Mouse (Mus musculus) intestine, embryonic 15.5 days (tissue): ENCODE data around the gene Cfb. TPM values are rescaled to one million over a fixed set of nuclear protein-coding genes. Genes with fewer than 3 reads are reported as not detected.
A peak's percentile ranks its signal among the peaks of the same experiment; 100 is the strongest.
"Not testable (repeated sequence)": the region's sequence is repeated elsewhere in the genome, so short reads cannot be mapped to it uniquely, and the experiment has no call there.

Experiments
- ATAC-seq: fragments of 200-750 bp; cut with Nextera tagmentation; 2 replicates; pipeline ENCODE4 v1.8.0; 2017; ENCODE audit warnings: moderate TSS enrichment, moderate library complexity
- H3K27ac ChIP-seq: fragments of 300-500 bp; sonication (generic); 2 replicates; pipeline ENCODE4 v1.5.1; 2015; ENCODE audit warnings: mild to moderate bottlenecking, inconsistent platforms
- H3K27me3 ChIP-seq: fragments of 300-500 bp; sonication (generic); replicated peaks from 2 replicates; pipeline ENCODE4 v1.6.1; 2015; ENCODE audit warnings: inconsistent platforms
- H3K36me3 ChIP-seq: fragments of 300-500 bp; sonication (generic); 2 replicates; pipeline ENCODE4 v1.6.1; 2015; ENCODE audit warnings: inconsistent platforms
- H3K4me1 ChIP-seq: fragments of 300-500 bp; sonication (generic); replicated peaks from 2 replicates; pipeline ENCODE4 v1.6.1; 2015; ENCODE audit warnings: inconsistent platforms
- H3K4me2 ChIP-seq: fragments of 300-500 bp; sonication (generic); replicated peaks from 2 replicates; pipeline ENCODE4 v1.6.1; 2015; ENCODE audit warnings: mild to moderate bottlenecking, inconsistent platforms
- H3K4me3 ChIP-seq: fragments of 300-500 bp; sonication (generic); replicated peaks from 2 replicates; pipeline ENCODE4 v1.5.1; 2015; ENCODE audit warnings: inconsistent platforms
- H3K9ac ChIP-seq: fragments of 300-500 bp; sonication (generic); 2 replicates; pipeline ENCODE4 v1.6.1; 2015; ENCODE audit warnings: inconsistent platforms
- H3K9me3 ChIP-seq: fragments of 300-500 bp; sonication (generic); 2 replicates; pipeline ENCODE4 v1.6.1; 2016; ENCODE audit warnings: inconsistent platforms
- WGBS: fragments of 180-500 bp; shearing (Covaris S2); methylation state at CpG from one replicate; pipeline ENCODE4 v1.1.7; 2015; 5-methylcytosine and 5-hydroxymethylcytosine counted together
- polyA plus RNA-seq: library from polyadenylated mRNA; unstranded; fragments of >200 nt; fragmentation: Nextera tagmentation; extraction: Ambion mirVana; gene quantifications from 2 replicates; pipeline ENCODE4 v1.2.1, GENCODE M21; 2015

The Cfb gene
- 52.1 and 63.5 TPM in 2 replicates for polyA plus RNA-seq

DNA sequence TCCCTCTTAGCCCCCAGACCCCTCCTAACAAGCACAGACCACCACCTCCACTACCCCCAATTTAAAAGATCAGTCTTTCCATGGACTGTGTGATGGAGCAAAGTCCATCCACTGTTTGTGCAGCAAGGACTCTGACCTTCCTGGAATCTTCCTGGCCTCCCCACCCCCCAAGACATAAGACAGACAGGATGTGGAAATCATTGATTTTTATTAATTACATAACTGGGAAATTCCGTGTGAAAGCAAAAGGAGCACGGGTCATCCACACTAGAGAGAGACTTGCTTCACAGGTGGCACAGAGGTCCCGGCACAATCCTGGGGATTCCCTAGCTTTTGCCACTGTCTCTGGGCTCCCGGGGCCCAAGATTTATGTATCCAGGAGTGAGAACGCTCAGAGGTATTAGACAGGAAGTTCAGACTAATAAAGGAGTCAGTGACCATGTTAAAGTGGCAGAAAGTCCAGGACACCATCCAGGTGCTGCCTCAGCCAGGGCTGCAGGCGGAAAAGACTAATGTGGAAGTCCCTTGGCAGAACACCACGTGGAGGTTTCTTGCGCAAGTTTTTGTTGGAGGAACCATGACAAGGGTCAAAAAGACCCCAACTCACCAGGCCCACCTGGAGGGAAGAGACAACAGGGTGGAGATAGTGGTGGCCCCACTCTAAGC, at the start of gene Cfb:
Cfb (minus strand) TSS at position 103 of the 666 bp plus-strand sequence.
- peak within 1 kb of the TSS; percentile 24; the same call in 1 of the 2 replicates for H3K9ac ChIP-seq
- H3K27ac ChIP-seq = peak within 1 kb of the TSS; percentile 79
- H3K4me2 ChIP-seq = peak within 1 kb of the TSS; percentile 53
- no peaks in the 10 kb centered on the region for H3K9me3 ChIP-seq
- WGBS = 34% methylated on average over 8 of the region's 8 CpGs
- peak; percentile 80 for ATAC-seq
- H3K4me1 ChIP-seq = no peaks in the 10 kb centered on the region; the same call in 1 of the 2 replicates
- no peaks in the 10 kb centered on the region for H3K27me3 ChIP-seq
- no peaks in the 10 kb centered on the region for H3K36me3 ChIP-seq
- peak within 1 kb of the TSS; percentile 23 for H3K4me3 ChIP-seq

DNA sequence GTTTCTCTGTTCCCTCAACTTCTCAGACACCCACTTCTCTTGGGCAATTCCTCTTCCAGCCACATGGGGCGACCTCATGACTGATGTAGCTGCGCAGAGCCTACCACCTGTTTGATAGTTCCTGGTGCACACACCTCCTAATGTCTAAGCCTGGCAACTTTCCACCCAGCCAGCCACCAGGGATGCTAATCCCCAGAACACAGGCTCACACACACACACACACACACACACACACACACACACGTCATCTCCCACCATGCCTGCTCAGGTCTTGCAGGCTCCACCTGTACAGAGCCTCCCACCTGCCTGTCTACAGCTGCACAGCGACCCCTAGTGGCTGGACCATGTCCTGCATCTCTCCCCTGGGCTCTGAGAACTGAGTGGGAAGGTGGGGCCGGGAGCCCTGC, 49.6 kb upstream of the Cfb start:
- peaks cover 54% of the 10 kb centered on the region for H3K36me3 ChIP-seq
- no peaks in the 10 kb centered on the region for H3K9me3 ChIP-seq
- ATAC-seq = peak; percentile 55
- no peak overlapping the region for H3K4me3 ChIP-seq
- H3K27ac ChIP-seq = 0 out of 2 replicates have a peak overlapping the region, but pooled peaks have one; percentile 69
- no peak overlapping the region for H3K4me2 ChIP-seq
- H3K9ac ChIP-seq = no peak overlapping the region
- WGBS = 38% methylated on average over 5 of the region's 5 CpGs
- peaks cover 14% of the 10 kb centered on the region for H3K4me1 ChIP-seq
- no peaks in the 10 kb centered on the region for H3K27me3 ChIP-seq

DNA sequence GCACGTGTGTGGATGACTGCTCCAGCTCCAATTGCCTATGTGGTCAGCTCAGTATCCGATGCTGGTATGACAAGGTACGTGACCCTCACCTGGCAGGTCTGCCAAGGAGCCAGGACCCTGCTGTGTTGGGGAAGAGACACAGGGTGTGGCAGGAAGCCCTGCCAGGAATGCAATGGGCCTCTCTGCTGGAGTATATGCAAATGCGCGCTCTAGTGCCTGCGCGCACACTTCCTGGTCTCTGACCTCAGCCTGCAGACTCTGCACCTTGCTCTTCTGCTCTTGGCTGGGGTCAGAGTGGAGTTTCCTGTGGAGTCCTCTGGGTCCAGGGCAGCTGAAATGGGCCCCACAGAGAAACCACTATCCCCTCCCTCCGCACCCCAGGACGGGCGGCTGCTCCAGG, 48.7 kb upstream of the Cfb start:
- ATAC-seq = peak; percentile 68
- WGBS = 61% methylated on average over 10 of the region's 10 CpGs
- peaks cover 14% of the 10 kb centered on the region for H3K4me1 ChIP-seq
- peaks cover 64% of the 10 kb centered on the region for H3K36me3 ChIP-seq
- H3K4me2 ChIP-seq = no peak overlapping the region
- H3K27me3 ChIP-seq = no peaks in the 10 kb centered on the region
- H3K27ac ChIP-seq = peak overlapping the region; percentile 69
- no peak overlapping the region for H3K9ac ChIP-seq
- no peak overlapping the region for H3K4me3 ChIP-seq
- no peaks in the 10 kb centered on the region for H3K9me3 ChIP-seq

DNA sequence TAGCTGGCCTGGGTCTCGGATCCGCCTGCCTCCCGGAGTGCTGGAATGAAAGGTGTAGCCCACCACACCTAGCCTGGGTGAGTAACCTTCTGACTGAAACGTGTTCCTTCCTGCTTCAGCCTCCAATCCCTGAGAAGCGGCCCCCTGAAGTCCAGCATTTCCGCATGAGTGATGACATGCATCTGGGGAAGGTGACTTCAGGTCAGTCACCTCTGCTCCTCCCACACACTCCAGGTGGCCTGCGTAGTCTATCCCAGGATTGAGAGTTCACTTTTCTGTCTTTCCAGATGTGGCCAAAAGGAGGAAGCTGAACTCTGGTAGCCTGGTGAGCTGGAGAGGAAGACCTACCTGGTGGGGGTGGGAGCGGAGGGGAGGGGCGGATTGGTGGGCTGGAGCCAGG, 40.6 kb upstream of the Cfb start:
- H3K27me3 ChIP-seq = no peaks in the 10 kb centered on the region
- H3K4me3 ChIP-seq = no peak overlapping the region
- H3K4me2 ChIP-seq = no peak overlapping the region
- 0 out of 2 replicates have a peak, but pooled peaks cover 1% of the 10 kb centered on the region for H3K4me1 ChIP-seq
- H3K9ac ChIP-seq = no peak overlapping the region
- ATAC-seq = no peak
- H3K36me3 ChIP-seq = peaks cover 47% of the 10 kb centered on the region
- WGBS = 83% methylated on average over 9 of the region's 9 CpGs
- no peak overlapping the region for H3K27ac ChIP-seq
- no peaks in the 10 kb centered on the region for H3K9me3 ChIP-seq

DNA sequence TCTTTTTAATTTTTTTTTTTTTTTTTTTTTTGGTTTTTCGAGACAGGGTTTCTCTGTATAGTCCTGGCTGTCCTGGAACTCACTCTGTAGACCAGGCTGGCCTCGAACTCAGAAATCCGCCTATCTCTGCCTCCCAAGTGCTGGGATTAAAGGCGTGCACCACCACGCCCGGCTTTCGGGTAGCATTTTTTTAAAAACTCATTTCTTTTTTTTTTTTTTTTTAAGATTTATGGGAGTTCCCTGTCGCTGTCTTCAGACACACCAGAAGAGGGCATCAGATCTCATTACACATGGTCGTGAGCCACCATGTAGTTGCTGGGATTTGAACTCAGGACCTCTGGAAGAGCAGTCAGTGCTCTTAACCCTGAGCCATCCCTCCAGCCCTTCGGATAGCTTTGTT, 39.6 kb upstream of the Cfb start:
- ATAC-seq, H3K27me3 ChIP-seq, H3K9ac ChIP-seq, H3K4me3 ChIP-seq, H3K9me3 ChIP-seq, H3K27ac ChIP-seq, H3K4me2 ChIP-seq, H3K4me1 ChIP-seq: not testable (repeated sequence)
- 89% methylated on average over 9 of the region's 10 CpGs for WGBS
- peaks cover 38% of the 10 kb centered on the region for H3K36me3 ChIP-seq

DNA sequence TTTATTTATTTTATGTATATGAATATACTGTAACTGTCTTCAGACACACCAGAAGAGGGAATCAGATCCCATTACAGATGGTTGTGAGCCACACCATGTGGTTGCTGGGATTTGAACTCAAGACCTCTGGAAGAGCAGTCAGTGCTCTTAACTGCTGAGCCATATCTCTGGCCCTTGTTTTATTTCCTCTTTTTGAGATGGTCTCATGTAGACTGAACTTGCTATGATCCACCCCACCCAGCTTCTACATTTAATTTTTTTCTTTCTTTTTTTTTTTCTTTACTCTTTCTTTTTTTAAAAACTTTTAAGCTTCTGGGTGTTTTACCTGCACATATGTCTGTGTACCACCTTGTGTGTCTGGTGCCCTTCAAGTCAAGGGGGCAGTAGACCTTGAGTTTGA, 38.5 kb upstream of the Cfb start:
- not testable (repeated sequence) for H3K9ac ChIP-seq, H3K9me3 ChIP-seq, H3K27me3 ChIP-seq, ATAC-seq, H3K4me3 ChIP-seq, H3K27ac ChIP-seq
- H3K36me3 ChIP-seq = peaks cover 34% of the 10 kb centered on the region
- H3K4me2 ChIP-seq = peak overlapping the region; percentile 76; the same call in 1 of the 2 replicates
- peaks cover 15% of the 10 kb centered on the region for H3K4me1 ChIP-seq

DNA sequence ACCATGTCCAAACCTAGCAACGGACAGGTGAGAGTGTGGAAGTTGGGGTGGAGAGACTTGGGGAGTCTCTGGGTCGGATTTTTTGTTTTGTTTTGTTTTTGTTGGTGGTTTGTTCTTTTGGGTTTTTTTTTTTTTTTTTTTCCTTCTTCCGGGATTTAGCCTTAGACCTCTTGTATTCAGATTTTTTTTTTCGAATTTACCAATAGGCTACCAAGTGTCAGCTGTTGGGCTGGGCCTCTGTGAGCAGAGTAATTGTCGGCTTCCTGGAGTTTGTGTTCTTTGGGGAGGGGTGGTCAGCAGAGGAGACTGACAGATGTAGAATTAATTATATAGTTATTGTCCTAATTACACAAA, 37.5 kb upstream of the Cfb start:
- no peak for ATAC-seq
- Histone ChIP-seq H3K4me3 (peak overlapping the region; percentile 97), H3K36me3 (peaks cover 26% of the 10 kb centered on the region), H3K27me3 (no peaks in the 10 kb centered on the region), H3K4me1 (peaks cover 21% of the 10 kb centered on the region), H3K9ac (peak overlapping the region; percentile 94), H3K4me2 (peak overlapping the region; percentile 76), H3K9me3 (no peaks in the 10 kb centered on the region), H3K27ac (peak overlapping the region; percentile 96)
- 2% methylated on average over 5 of the region's 5 CpGs for WGBS

DNA sequence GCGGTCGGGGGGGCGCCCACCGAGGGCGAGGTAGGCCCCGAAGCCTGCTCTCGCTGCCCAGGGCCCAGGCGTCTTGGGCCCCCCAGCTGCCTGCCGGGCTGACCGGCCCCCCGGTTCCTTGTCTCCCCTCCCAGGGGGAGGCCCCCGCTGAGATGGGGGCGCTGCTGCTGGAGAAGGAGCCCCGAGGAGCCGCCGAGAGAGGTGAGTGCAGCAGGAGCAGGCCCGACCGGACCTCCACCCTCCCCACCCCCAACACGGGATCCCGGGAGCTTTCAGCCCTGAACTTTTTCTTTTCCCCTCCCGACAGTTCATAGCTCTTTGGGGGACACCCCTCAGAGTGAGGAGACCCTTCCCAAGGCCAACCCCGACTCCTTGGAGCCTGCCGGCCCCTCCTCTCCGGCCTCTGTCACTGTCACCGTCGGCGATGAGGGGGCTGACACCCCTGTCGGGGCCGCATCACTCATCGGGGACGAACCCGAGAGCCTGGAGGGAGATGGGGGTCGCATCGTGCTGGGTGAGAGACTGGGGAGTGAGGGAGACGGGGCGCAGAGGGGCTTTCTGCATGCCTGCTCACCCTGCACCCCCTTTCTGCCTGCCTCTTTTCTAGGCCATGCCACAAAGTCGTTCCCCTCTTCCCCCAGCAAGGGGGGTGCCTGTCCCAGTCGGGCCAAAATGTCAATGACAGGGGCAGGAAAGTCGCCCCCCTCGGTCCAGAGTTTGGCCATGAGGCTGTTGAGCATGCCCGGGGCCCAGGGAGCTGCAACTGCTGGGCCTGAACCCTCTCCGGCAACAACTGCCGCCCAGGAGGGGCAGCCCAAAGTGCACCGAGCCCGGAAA, 37.0 kb upstream of the Cfb start:
- peak overlapping the region; percentile 76 for H3K4me2 ChIP-seq
- H3K9ac ChIP-seq = peak overlapping the region; percentile 94
- under 1% methylated on average over 42 of the region's 45 CpGs for WGBS
- H3K4me1 ChIP-seq = peaks cover 21% of the 10 kb centered on the region
- H3K36me3 ChIP-seq = peaks cover 25% of the 10 kb centered on the region
- peak overlapping the region; percentile 97 for H3K4me3 ChIP-seq
- peak; percentile 6 for ATAC-seq
- H3K27me3 ChIP-seq = no peaks in the 10 kb centered on the region
- H3K9me3 ChIP-seq = no peaks in the 10 kb centered on the region
- H3K27ac ChIP-seq = peak overlapping the region; percentile 96

DNA sequence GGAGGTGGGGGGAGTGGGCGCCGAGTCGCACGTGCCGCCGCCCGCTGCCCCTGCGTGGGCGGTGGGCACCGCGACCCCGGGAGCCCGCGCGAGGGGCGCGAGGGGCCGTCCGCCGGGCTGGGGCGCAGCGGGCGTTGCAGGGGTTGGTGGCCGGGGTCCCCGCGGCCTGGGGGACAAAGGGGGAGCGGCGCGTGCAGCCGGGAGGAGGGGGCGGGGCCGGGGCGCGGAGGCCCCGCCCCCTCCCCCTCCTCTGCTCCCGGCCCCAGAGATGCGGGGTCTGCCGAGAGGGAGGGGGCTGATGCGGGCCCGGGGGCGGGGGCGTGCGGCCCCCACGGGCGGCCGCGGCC, 36.4 kb upstream of the Cfb start:
- H3K36me3 ChIP-seq = peaks cover 22% of the 10 kb centered on the region
- no peaks in the 10 kb centered on the region for H3K9me3 ChIP-seq
- no peaks in the 10 kb centered on the region for H3K27me3 ChIP-seq
- H3K4me1 ChIP-seq = peaks cover 24% of the 10 kb centered on the region
- H3K4me2 ChIP-seq = peak overlapping the region; percentile 76
- WGBS = 0% methylated on average over 7 of the region's 47 CpGs
- ATAC-seq = peak; percentile 5; the same call in 1 of the 2 replicates
- peak overlapping the region; percentile 97 for H3K4me3 ChIP-seq
- H3K9ac ChIP-seq = peak overlapping the region; percentile 94
- peak overlapping the region; percentile 96 for H3K27ac ChIP-seq

DNA sequence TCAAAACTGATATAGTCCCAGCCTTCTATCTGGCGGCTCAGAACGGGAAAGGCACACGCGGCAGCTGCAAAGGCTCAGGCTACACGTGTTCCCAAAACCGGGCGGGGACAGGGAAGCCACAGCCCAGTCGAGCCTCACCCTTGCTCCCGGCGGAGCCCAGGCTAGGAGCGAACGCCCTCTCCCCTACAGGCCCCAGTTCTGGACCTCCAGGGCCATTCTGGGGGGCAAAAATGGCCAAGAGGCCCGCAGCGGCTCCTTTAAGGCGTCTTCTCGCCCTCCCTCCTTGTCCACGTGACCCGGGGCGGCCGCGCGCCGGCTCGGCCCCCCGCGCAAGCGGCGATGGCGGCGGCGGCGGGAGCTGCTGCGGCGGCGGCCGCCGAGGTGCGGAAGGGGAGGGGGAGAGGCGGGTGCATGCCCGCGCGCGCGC, 35.9 kb upstream of the Cfb start, which contains the start of the genes C2 and Ehmt2:
C2 (minus strand) TSS at position 106 of the 427 bp plus-strand sequence.
Ehmt2 (plus strand) TSS at position 310 of the 427 bp plus-strand sequence.
- peaks cover 17% of the 10 kb centered on the region for H3K36me3 ChIP-seq
- H3K4me3 ChIP-seq = peak within 1 kb of the TSS; percentile 97
- peak within 1 kb of the TSS; percentile 96 for H3K27ac ChIP-seq
- peak within 1 kb of the TSS; percentile 94 for H3K9ac ChIP-seq
- under 1% methylated on average over 35 of the region's 44 CpGs for WGBS
- peaks cover 26% of the 10 kb centered on the region for H3K4me1 ChIP-seq
- H3K9me3 ChIP-seq = no peaks in the 10 kb centered on the region
- H3K27me3 ChIP-seq = no peaks in the 10 kb centered on the region
- peak within 1 kb of the TSS; percentile 76 for H3K4me2 ChIP-seq
- ATAC-seq = peak; percentile 57

DNA sequence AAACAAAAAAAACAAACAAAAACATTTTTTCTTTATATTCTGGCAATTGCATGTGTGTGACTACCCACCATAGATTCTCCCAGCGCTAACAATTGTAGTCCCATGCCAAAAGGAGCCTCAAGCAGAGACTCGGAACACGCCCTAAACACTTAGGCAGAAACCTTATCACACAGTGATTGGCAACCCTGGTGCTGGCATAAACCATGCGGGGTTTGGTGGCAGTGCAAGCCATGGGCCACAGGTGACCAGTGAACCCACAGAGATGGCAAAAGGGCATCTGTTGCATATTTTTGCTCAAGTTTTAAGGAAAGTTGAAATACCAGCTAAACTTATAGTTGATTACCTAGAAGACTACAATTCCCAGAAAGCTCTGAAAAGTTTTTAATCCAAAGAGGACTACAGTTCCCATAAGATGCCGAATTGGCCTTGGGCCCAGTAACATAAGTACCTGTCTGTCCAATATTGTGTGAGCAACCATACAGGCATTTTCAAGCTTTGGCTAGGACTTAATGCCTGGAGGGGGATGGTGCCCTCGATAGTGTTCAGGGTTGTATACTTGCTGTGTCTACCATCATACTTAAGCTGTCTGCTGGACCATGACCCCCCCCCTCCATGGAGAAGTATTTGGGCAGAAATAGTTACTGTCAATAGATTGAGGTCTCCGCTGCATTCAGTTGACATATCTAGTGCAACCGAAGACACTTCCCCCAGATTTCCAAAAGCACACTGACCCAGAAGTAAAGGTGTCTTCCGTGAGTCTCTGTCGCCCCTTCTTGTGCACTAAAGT, 35.2 kb upstream of the Cfb start:
- 14% methylated on average over 10 of the region's 10 CpGs for WGBS
- H3K4me2 ChIP-seq = peak overlapping the region; percentile 76
- no peaks in the 10 kb centered on the region for H3K9me3 ChIP-seq
- H3K27me3 ChIP-seq = no peaks in the 10 kb centered on the region
- 0 out of 2 replicates have a peak, but pooled peaks have one; percentile 9 for ATAC-seq
- peaks cover 12% of the 10 kb centered on the region for H3K36me3 ChIP-seq
- H3K9ac ChIP-seq = peak overlapping the region; percentile 94
- peaks cover 29% of the 10 kb centered on the region for H3K4me1 ChIP-seq
- H3K4me3 ChIP-seq = peak overlapping the region; percentile 97
- peak overlapping the region; percentile 96 for H3K27ac ChIP-seq

DNA sequence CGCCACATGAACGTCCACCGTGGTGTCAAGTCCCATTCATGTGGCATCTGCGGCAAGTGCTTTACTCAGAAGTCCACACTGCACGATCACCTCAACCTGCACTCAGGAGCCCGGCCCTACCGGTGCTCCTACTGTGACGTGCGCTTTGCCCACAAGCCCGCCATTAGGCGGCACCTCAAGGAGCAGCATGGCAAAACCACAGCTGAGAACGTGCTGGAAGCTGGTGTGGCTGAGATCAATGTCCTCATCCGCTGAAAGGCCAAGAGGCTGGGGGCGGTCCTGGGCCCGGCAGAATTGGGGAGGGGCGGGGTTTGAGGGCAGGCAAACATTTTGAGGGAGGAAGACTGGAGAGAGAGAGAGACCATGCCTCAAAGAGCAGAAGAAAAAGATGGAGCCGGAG, 34.0 kb upstream of the Cfb start:
- 85% methylated on average over 17 of the region's 17 CpGs for WGBS
- no peaks in the 10 kb centered on the region for H3K27me3 ChIP-seq
- H3K36me3 ChIP-seq = peaks cover 11% of the 10 kb centered on the region
- peaks cover 29% of the 10 kb centered on the region for H3K4me1 ChIP-seq
- peak overlapping the region; percentile 41; the same call in 1 of the 2 replicates for H3K27ac ChIP-seq
- H3K9me3 ChIP-seq = no peaks in the 10 kb centered on the region
- peak overlapping the region; percentile 82; the same call in 1 of the 2 replicates for H3K4me2 ChIP-seq
- H3K9ac ChIP-seq = 0 out of 2 replicates have a peak overlapping the region, but pooled peaks have one; percentile 93
- ATAC-seq = no peak
- H3K4me3 ChIP-seq = no peak overlapping the region
